Mouse (Mus musculus) natural killer cell, adult 2 months (primary cell): ENCODE results near the gene Aifm3.

ENCODE experiments used
- DNase-seq, 2 experiments: peaks; one replicate each; pipeline ENCODE4 v3.0.0; 2022; ENCODE audit warnings: low spot score in 2 of 2

Aifm3 gene

GRCm38 (mm10) chr16:17489469-17490111 is at the start of gene Aifm3:
TSS of gene Aifm3 (plus strand) at chr16:17489611.
- DNase-seq: no peak

GRCm38 (mm10) chr16:17451541-17452372 is 37.7 kb upstream of the Aifm3 start, which contains the start of gene Crkl:
TSS of gene Crkl (plus strand) at chr16:17451987.
- peak; percentile 97 for DNase-seq

GRCm38 (mm10) chr16:17452373-17452715 is 37.1 kb upstream of the Aifm3 start:
- DNase-seq: no peak

- DNase-seq: no peak
Measured at GRCm38 (mm10) chr16:17456901-17457300, 32.5 kb upstream of the Aifm3 start.

GRCm38 (mm10) chr16:17460254-17460653 is 29.2 kb upstream of the Aifm3 start:
- DNase-seq: peak; percentile 13 to 53

- DNase-seq: peak in 1 of 2 experiments; percentile 5
Measured at GRCm38 (mm10) chr16:17461596-17461995, 27.8 kb upstream of the Aifm3 start.

- no peak for DNase-seq
Measured at GRCm38 (mm10) chr16:17463184-17463583, 26.2 kb upstream of the Aifm3 start.

GRCm38 (mm10) chr16:17466875-17467663 is 22.3 kb upstream of the Aifm3 start:
- DNase-seq: no peak

- DNase-seq: no peak
Measured at GRCm38 (mm10) chr16:17472498-17472897, 16.9 kb upstream of the Aifm3 start.

GRCm38 (mm10) chr16:17474091-17474490 is 15.3 kb upstream of the Aifm3 start:
- peak; percentile 11 to 32 for DNase-seq

- DNase-seq: no peak
Measured at GRCm38 (mm10) chr16:17474761-17475160, 14.7 kb upstream of the Aifm3 start.

GRCm38 (mm10) chr16:17475326-17475725 is 14.1 kb upstream of the Aifm3 start:
- DNase-seq: no peak

GRCm38 (mm10) chr16:17478331-17478943 is 11.0 kb upstream of the Aifm3 start:
- no peak for DNase-seq

GRCm38 (mm10) chr16:17481465-17481864 is 7.9 kb upstream of the Aifm3 start:
- DNase-seq: no peak

- DNase-seq: no peak
Measured at GRCm38 (mm10) chr16:17486505-17486904, 2.9 kb upstream of the Aifm3 start.

- DNase-seq: no peak
Measured at GRCm38 (mm10) chr16:17488478-17489468, 638 bp upstream of the Aifm3 start.

- DNase-seq: no peak
Measured at GRCm38 (mm10) chr16:17491154-17491553, 1.7 kb downstream of the Aifm3 start.

GRCm38 (mm10) chr16:17491896-17492561 is 2.6 kb downstream of the Aifm3 start:
- DNase-seq: no peak

GRCm38 (mm10) chr16:17496499-17497305 is 7.3 kb downstream of the Aifm3 start:
- no peak for DNase-seq
